Mouse (Mus musculus) intestine, embryonic 14.5 days (tissue): ENCODE results near the gene Gdf9. TPM values are rescaled to one million over a fixed set of nuclear protein-coding genes. Genes with fewer than 3 reads are reported as not detected.

ENCODE experiments used
- ATAC-seq: fragments of 200-750 bp; cut with Nextera tagmentation; replicated peaks from 2 replicates; pipeline ENCODE4 v1.8.0; 2017; ENCODE audit warnings: low read depth, moderate number of reproducible peaks, moderate TSS enrichment, moderate library complexity; ENCODE audit not compliant: low FRiP score, low TSS enrichment
- DNase-seq: peaks from one replicate; pipeline ENCODE4 v3.0.0-alpha.2; 2018; ENCODE audit warnings: low spot score
- H3K27ac ChIP-seq: fragments of 300-500 bp; sonication (generic); 2 replicates; pipeline ENCODE4 v1.5.1; 2014; ENCODE audit warnings: low read depth, mild to moderate bottlenecking, control low read depth
- H3K27me3 ChIP-seq: fragments of 300-500 bp; sonication (generic); replicated peaks from 2 replicates; pipeline ENCODE4 v1.6.1; 2014; ENCODE audit warnings: low read length, control low read depth; ENCODE audit not compliant: control insufficient read depth, insufficient read depth
- H3K36me3 ChIP-seq: fragments of 300-500 bp; sonication (generic); 2 replicates; pipeline ENCODE4 v1.6.1; 2014; ENCODE audit warnings: low read length, control low read depth; ENCODE audit not compliant: control insufficient read depth, insufficient read depth
- H3K4me1 ChIP-seq: fragments of 300-500 bp; sonication (generic); replicated peaks from 2 replicates; pipeline ENCODE4 v1.6.1; 2014; ENCODE audit warnings: low read length, control low read depth, mixed read lengths; ENCODE audit not compliant: control insufficient read depth, insufficient read depth
- H3K4me2 ChIP-seq: fragments of 300-500 bp; sonication (generic); 2 replicates; pipeline ENCODE4 v1.6.1; 2014; ENCODE audit warnings: low read length
- H3K4me3 ChIP-seq: fragments of 300-500 bp; sonication (generic); 2 replicates; pipeline ENCODE4 v1.5.1; 2014; ENCODE audit warnings: low read depth, low read length, control low read depth, mixed read lengths
- H3K9ac ChIP-seq: fragments of 300-500 bp; sonication (generic); 2 replicates; pipeline ENCODE4 v1.6.1; 2014; ENCODE audit warnings: mild to moderate bottlenecking, low read length
- H3K9me3 ChIP-seq: fragments of 300-500 bp; sonication (generic); 2 replicates; pipeline ENCODE4 v1.6.1; 2016; ENCODE audit warnings: low read length, control low read depth; ENCODE audit not compliant: control insufficient read depth
- WGBS: fragments of 180-500 bp; shearing (Covaris S2); extraction: QIAGEN DNeasy Blood & Tissue Kit; methylation state at CpG from one replicate; pipeline ENCODE4 v1.1.7; 2014; 5-methylcytosine and 5-hydroxymethylcytosine counted together
- microRNA-seq: library from miRNA; unstranded; fragments of <30 nt; microRNA quantifications from one replicate; pipeline ENCODE4, GENCODE M21; 2016
- polyA plus RNA-seq: library from polyadenylated mRNA; unstranded; fragments of >200 nt; fragmentation: Nextera tagmentation; extraction: Ambion mirVana; gene quantifications from 2 replicates; pipeline ENCODE4 v1.2.1, GENCODE M21; 2014

Gene Gdf9
- polyA plus RNA-seq, 1 experiment from 2014 or later = 1.7 TPM

DNA sequence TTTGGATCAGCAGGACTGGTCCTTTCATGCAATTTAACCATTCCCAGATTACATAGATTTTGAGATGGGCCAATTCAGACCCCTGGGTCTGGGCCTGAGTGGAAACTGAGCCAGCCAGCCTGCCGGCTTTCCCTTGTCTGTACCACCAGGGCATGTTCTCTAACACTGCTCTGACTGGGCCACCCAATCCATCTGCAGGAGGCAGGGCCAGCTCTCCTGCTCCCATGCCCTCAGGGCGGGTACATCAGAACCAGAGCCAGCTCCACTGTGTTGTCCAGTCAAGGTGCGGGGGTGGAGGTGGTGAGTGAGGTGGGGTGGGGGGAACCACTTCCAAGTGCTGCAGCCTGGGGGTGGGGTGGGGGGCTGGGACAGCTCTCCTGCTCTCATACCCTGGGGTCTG lies 55.5 kb downstream of the Gdf9 start:
- DNase-seq (no peak), ATAC-seq (0 out of 2 replicates have a peak, but pooled peaks have one; percentile 28)
- Histone ChIP-seq H3K9me3 (no peaks in the 10 kb centered on the region), H3K4me2 (no peak overlapping the region), H3K27ac (no peak overlapping the region), H3K36me3 (no peaks in the 10 kb centered on the region), H3K9ac (no peak overlapping the region), H3K4me3 (no peak overlapping the region), H3K27me3 (peaks cover 11% of the 10 kb centered on the region; the same call in 1 of the 2 replicates), H3K4me1 (peaks cover 8% of the 10 kb centered on the region; the same call in 1 of the 2 replicates)
- WGBS = 66% methylated on average over 3 of the region's 3 CpGs

DNA sequence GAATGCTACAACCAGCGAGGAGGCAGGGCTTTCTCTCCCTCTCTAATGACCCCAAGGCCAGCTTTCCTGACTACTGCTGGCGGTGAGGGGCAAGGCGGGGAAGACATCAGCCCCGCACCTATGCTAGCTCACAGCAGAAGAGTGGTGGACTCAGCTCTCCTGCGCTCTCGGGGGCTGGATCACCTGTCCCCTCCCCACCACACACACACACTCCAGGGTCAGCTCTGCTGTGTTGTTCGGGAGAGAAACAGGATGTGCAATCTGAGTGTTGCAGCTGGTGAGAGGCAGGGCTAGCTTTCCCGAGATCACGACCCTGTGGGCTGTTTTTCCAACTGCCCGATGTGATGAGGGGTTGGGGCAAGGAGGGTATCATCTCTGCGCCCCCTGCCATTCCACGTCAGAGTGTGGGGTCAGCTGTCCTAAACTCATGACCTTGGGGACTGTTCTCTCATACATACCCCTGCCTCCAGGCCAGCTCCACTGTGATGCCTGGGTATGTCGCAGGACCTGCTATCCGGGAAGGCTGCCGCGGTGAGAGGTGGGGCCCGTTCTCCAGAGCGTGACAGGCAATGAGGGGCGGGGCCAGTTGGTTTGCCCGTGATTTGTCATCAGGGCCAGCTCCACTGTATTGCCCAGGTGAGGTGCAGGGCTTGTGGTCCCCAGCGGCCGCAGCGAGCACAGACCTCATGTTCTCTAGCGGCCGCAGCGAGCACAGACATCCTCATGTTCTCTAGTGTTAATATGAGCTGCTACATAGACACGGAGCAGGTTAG lies 56.2 kb downstream of the Gdf9 start:
- no peaks in the 10 kb centered on the region for H3K9me3 ChIP-seq
- ATAC-seq (peak; percentile 62), DNase-seq (no peak)
- H3K27me3 ChIP-seq = peaks cover 11% of the 10 kb centered on the region; the same call in 1 of the 2 replicates
- WGBS = 10% methylated on average over 27 of the region's 27 CpGs
- H3K4me1 ChIP-seq = peaks cover 11% of the 10 kb centered on the region; the same call in 1 of the 2 replicates
- peak overlapping the region; percentile 42 for H3K4me2 ChIP-seq
- no peak overlapping the region for H3K9ac ChIP-seq
- peak overlapping the region; percentile 11; the same call in 1 of the 2 replicates for H3K4me3 ChIP-seq
- H3K36me3 ChIP-seq = no peaks in the 10 kb centered on the region
- H3K27ac ChIP-seq = no peak overlapping the region

Small RNAs within 50 kb of the gene (microRNA-seq; reads per million reads assigned to microRNA genes)
- not detected for gene Mir6920

Other genes starting within 250 kb of the Gdf9 start
- gene Hspa4, start 130.6 kb upstream of the Gdf9 start, polyA plus RNA-seq = 105 and 110 TPM in 2 replicates
- 22.4 and 22.5 TPM in 2 replicates for gene Zcchc10, start 106.3 kb upstream of the Gdf9 start, polyA plus RNA-seq
- gene Aff4, start 80.2 kb upstream of the Gdf9 start, polyA plus RNA-seq = 48.1 and 56.6 TPM in 2 replicates
- gene Leap2, start 7.9 kb upstream of the Gdf9 start, polyA plus RNA-seq = not detected in 2 replicates
- gene Uqcrq, start 192 bp upstream of the Gdf9 start, polyA plus RNA-seq = 645 and 717 TPM in 2 replicates
- gene Gm10447, start 26.1 kb downstream of the Gdf9 start, polyA plus RNA-seq = not detected in 2 replicates
- 0.97 and 1.4 TPM in 2 replicates for gene Shroom1, start 26.2 kb downstream of the Gdf9 start, polyA plus RNA-seq
- gene Gm9837, start 39.5 kb downstream of the Gdf9 start, polyA plus RNA-seq = not detected in 2 replicates
- not detected in 2 replicates for gene Gm9945, start 49.1 kb downstream of the Gdf9 start, polyA plus RNA-seq
- 0.09 and 0.28 TPM in 2 replicates for gene Sowaha, start 49.3 kb downstream of the Gdf9 start, polyA plus RNA-seq
- gene Sept8, start 88.2 kb downstream of the Gdf9 start, polyA plus RNA-seq = 20.7 and 22.7 TPM in 2 replicates
- 58.7 and 63.5 TPM in 2 replicates for gene Kif3a, start 136.4 kb downstream of the Gdf9 start, polyA plus RNA-seq
- 1.1 and 1.2 TPM in 2 replicates for gene Il4, start 187.6 kb downstream of the Gdf9 start, polyA plus RNA-seq
- gene Il13, start 203.7 kb downstream of the Gdf9 start, polyA plus RNA-seq = not detected in 2 replicates